Mouse (Mus musculus) cerebellum, adult 2 months (tissue): ENCODE results near the gene Tbx1.

Experiments
- CTCF ChIP-seq: fragments of 200-500 bp; IDR thresholded peaks from 2 replicates; pipeline ENCODE4 v1.5.1; 2011; ENCODE audit warnings: low read depth, mild to moderate bottlenecking, control low read depth, low read length, moderate library complexity, borderline replicate concordance; ENCODE audit not compliant: insufficient read depth
- POLR2A ChIP-seq: fragments of 200-500 bp; IDR thresholded peaks from 2 replicates; pipeline ENCODE4 v1.6.1; 2011; ENCODE audit warnings: low read length, control low read depth, borderline replicate concordance; ENCODE audit not compliant: insufficient read depth

GRCm38 (mm10) chr16:18628948-18629340, 38.5 kb upstream of the Tbx1 start:
- TF ChIP-seq CTCF (no peak), POLR2A (no peak)
